Mouse (Mus musculus) liver, postnatal 0 days (tissue): ENCODE measurements around the gene Krt17. TPM values are rescaled to one million over a fixed set of nuclear protein-coding genes. Genes with fewer than 3 reads are reported as not detected.
"Not testable (repeated sequence)": the region's sequence is repeated elsewhere in the genome, so short reads cannot be mapped to it uniquely, and the experiment has no call there.

Experiments
- ATAC-seq: fragments of 200-750 bp; cut with Nextera tagmentation; 2 replicates; pipeline ENCODE4 v1.8.0; 2017; ENCODE audit warnings: mild to moderate bottlenecking, moderate library complexity
- DNase-seq: peaks from one replicate; pipeline ENCODE4 v3.0.0-alpha.2; 2016
- H3K27ac ChIP-seq: fragments of 300-500 bp; sonication (generic); 2 replicates; pipeline ENCODE4 v1.5.1; 2014; ENCODE audit warnings: antibody characterized with exemption, moderate library complexity, mild to moderate bottlenecking, low read depth
- H3K27me3 ChIP-seq: fragments of 300-500 bp; sonication (generic); 2 replicates; pipeline ENCODE4 v1.6.1; 2014; ENCODE audit warnings: low read length, control low read depth, mixed read lengths; ENCODE audit not compliant: insufficient read depth
- H3K36me3 ChIP-seq: fragments of 300-500 bp; sonication (generic); replicated peaks from 2 replicates; pipeline ENCODE4 v1.6.1; 2014; ENCODE audit warnings: mild to moderate bottlenecking, control low read depth, low read length, moderate library complexity, mixed read lengths; ENCODE audit not compliant: insufficient read depth
- H3K4me1 ChIP-seq: fragments of 300-500 bp; sonication (generic); 2 replicates; pipeline ENCODE4 v1.6.1; 2014; ENCODE audit warnings: antibody characterized with exemption, mild to moderate bottlenecking, control low read depth; ENCODE audit not compliant: insufficient read depth
- H3K4me2 ChIP-seq: fragments of 300-500 bp; sonication (generic); 2 replicates; pipeline ENCODE4 v1.6.1; 2014; ENCODE audit warnings: low read depth, mild to moderate bottlenecking, low read length, moderate library complexity, mixed read lengths
- H3K4me3 ChIP-seq: fragments of 300-500 bp; sonication (generic); 2 replicates; pipeline ENCODE4 v1.5.1; 2014; ENCODE audit warnings: low read depth, low read length
- H3K9ac ChIP-seq: fragments of 300-500 bp; sonication (generic); replicated peaks from 2 replicates; pipeline ENCODE4 v1.6.1; 2014; ENCODE audit warnings: mild to moderate bottlenecking, moderate library complexity
- H3K9me3 ChIP-seq: fragments of 300-500 bp; sonication (generic); 2 replicates; pipeline ENCODE4 v1.6.1; 2016; ENCODE audit warnings: mild to moderate bottlenecking, control low read depth, low read length, mixed read lengths
- CTCF ChIP-seq: sonication (generic); IDR thresholded peaks from 2 replicates; pipeline ENCODE4 v1.5.1; 2016; ENCODE audit warnings: antibody characterized with exemption, low read depth
- EP300 ChIP-seq: IDR thresholded peaks from 2 replicates; pipeline ENCODE4 v1.6.1; 2016; ENCODE audit warnings: antibody characterized with exemption, low read depth, mild to moderate bottlenecking
- WGBS: fragments of 180-500 bp; shearing (Covaris S2); extraction: QIAGEN DNeasy Blood & Tissue Kit; methylation state at CpG from one replicate; pipeline ENCODE4 v1.1.7; 2014; ENCODE audit not compliant: insufficient replicate concordance; 5-methylcytosine and 5-hydroxymethylcytosine counted together
- polyA plus RNA-seq: library from polyadenylated mRNA; unstranded; fragments of >200 nt; fragmentation: Nextera tagmentation; extraction: Ambion mirVana; gene quantifications from 2 replicates; pipeline ENCODE4 v1.2.1, GENCODE M21; 2015

The Krt17 gene
- 0.08 and 0.09 TPM in 2 replicates for polyA plus RNA-seq

DNA sequence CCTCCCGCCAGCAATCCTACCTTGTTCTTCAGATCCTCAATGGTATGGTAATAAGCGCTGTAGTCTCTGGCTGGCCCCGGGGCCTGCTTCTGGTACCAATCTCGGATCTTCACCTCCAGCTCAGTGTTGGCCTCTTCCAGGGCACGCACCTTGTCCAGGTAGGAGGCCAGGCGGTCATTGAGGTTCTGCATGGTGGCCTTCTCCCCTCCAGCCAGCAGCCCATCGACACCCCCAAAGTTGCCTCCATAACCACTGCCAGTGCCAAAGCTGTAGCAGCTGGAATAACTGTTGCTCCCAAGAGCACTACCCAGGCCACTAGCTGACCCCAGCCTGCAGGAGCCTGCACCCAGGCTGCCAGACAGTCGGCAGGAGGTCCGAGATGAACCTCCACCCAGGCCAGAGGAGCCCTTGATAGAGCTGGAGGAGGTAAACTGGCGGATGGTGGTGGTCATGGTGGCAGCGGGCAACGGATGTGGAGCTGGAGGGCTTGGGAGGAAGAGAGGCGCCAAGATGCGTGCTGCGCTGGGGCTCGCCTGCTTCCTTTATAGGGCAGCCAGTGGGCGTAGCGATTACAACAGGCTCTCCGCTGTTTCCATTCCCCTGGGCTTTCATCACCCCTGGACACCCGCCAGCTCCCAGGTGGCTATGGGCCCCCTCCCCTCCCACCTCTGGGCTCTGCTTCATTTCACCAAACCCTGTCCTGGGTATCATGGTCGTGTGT, at the start of gene Krt17:
Gene Krt17, minus strand, starts transcription at position 516 of the 721 bp plus-strand sequence.
- WGBS: 70% methylated on average over 21 of the region's 21 CpGs
- Histone ChIP-seq H3K9ac (no peak within 1 kb of the TSS), H3K9me3 (no peaks in the 10 kb centered on the region), H3K27ac (no peak within 1 kb of the TSS), H3K4me2 (no peak within 1 kb of the TSS), H3K36me3 (no peaks in the 10 kb centered on the region), H3K27me3 (no peaks in the 10 kb centered on the region), H3K4me1 (no peaks in the 10 kb centered on the region), H3K4me3 (no peak within 1 kb of the TSS)
- DNase-seq: peak; percentile 11
- TF ChIP-seq EP300 (no peak), CTCF (no peak)
- no peak for ATAC-seq

DNA sequence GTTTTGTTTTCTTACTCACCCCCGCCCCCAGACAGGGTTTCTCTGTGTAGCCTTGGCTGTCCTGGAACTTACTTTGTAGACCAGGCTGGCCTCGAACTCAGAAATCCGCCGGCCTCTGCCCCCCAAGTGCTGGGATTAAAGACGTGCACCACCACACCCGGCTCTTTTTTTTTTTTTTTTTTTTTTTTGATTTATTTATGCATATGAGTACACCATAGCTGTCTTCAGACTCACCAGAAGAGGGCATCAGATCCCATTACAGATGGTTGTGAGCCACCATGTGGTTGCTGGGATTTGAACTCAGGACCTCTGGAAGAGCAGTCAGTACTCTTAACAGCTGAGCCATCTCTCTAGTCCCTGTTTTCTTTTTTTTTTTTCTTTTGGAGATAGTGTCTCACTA, 47.8 kb upstream of the Krt17 start:
- not testable (repeated sequence) for H3K9ac ChIP-seq, H3K27me3 ChIP-seq, H3K4me2 ChIP-seq, H3K36me3 ChIP-seq, DNase-seq, H3K4me1 ChIP-seq, H3K9me3 ChIP-seq, ATAC-seq, H3K27ac ChIP-seq, H3K4me3 ChIP-seq
- 83% methylated on average over 4 of the region's 6 CpGs for WGBS

DNA sequence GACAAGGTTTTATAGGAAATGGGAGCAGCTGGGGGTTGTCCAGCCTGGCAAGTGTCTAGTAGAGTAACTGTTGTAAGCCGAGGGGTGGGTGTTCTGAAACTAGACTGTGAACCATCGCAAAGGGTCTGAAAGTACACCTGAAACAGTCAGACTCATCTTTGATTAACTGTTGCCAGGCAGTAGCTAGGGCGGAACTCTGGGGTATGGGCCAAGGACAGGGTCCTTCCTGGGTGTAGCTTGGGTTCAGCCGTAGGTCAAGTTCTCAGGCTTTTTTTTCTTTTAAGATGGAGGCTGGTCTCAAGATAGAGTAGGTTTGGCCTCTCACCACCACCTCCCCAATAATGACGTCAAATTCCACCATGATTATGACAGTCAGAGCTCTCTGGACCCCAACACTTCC, 47.1 kb upstream of the Krt17 start:
- WGBS: 76% methylated on average over 5 of the region's 5 CpGs
- DNase-seq (no peak), ATAC-seq (no peak)
- H3K4me2 ChIP-seq: no peak overlapping the region
- H3K4me3 ChIP-seq: no peak overlapping the region
- TF ChIP-seq CTCF (no peak), EP300 (no peak)
- no peaks in the 10 kb centered on the region for H3K27me3 ChIP-seq
- H3K27ac ChIP-seq: no peak overlapping the region
- no peak overlapping the region for H3K9ac ChIP-seq
- no peaks in the 10 kb centered on the region for H3K9me3 ChIP-seq
- H3K36me3 ChIP-seq: no peaks in the 10 kb centered on the region
- H3K4me1 ChIP-seq: 0 out of 2 replicates have a peak, but pooled peaks cover 3% of the 10 kb centered on the region

DNA sequence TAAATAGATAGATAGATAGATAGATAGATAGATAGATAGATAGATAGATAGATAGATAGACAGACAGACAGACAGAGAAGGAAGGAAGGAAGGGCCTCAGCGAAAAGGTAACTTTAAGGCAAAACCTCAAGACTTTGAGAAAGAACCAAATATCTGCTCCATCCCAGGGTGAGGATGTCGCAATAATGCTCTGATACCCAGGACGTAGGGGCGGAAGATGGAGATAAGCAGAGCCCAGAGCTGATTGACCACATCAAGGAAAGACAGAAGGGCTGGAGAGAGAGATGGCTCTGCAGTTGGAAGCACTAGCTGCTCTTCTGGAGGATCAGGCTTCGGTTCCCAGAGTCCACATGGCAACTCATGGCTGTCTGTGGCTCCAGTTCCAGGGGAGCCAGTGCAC, 40.5 kb upstream of the Krt17 start:
- Histone ChIP-seq H3K27ac (no peak overlapping the region), H3K4me3 (no peak overlapping the region), H3K4me2 (no peak overlapping the region), H3K9ac (no peak overlapping the region), H3K9me3 (no peaks in the 10 kb centered on the region), H3K36me3 (no peaks in the 10 kb centered on the region), H3K4me1 (0 out of 2 replicates have a peak, but pooled peaks cover 3% of the 10 kb centered on the region), H3K27me3 (no peaks in the 10 kb centered on the region)
- DNase-seq (no peak), ATAC-seq (no peak)
- TF ChIP-seq CTCF (no peak), EP300 (no peak)
- WGBS: 44% methylated on average over 5 of the region's 5 CpGs

GRCm38 (mm10) chr11:100300293-100300692, 39.5 kb upstream of the Krt17 start:
- no peak for TF ChIP-seq EP300
- peak; percentile 94 for TF ChIP-seq CTCF
- H3K27me3 ChIP-seq: no peaks in the 10 kb centered on the region
- H3K36me3 ChIP-seq: no peaks in the 10 kb centered on the region
- no peaks in the 10 kb centered on the region for H3K9me3 ChIP-seq
- H3K4me3 ChIP-seq: no peak overlapping the region
- DNase-seq: peak; percentile 86
- no peak for ATAC-seq
- H3K27ac ChIP-seq: no peak overlapping the region
- H3K9ac ChIP-seq: no peak overlapping the region
- 0 out of 2 replicates have a peak, but pooled peaks cover 3% of the 10 kb centered on the region for H3K4me1 ChIP-seq
- WGBS: 7% methylated on average over 5 of the region's 5 CpGs
- no peak overlapping the region for H3K4me2 ChIP-seq

DNA sequence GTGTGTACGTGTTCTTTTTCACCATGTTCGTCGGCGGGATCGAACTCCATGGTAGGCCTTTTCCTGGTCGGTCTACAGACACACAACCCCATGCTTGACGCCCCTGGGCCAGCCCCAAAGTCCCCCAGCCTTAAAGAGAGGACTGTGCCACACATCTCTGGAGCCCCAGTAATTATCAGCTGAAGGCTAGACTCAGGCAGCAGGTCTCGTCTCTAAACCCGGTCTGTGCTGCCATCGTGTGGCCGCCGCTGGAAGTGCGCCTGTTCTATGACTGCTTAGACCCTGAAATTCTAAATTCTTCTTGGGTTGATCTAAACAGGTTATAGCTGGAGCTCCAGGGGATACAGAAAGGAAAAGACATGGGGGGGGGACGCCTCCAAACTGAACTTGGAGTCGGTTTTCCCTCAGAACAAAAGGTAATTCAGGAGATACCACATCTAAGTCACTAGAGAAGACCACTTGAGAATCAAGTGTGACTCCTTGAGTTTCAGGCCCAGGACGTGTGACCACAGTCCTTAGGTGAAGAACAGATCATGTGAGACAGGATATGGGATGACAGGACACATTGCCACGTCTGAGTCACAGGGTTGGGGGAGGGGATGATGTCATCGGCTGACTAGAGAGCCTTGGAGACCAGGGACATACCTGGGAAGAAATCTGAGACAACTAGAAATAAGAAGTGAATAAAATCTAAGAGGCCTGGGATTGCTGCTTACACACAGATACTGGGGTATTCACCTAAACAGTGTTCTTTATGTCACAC, 37.6 kb upstream of the Krt17 start:
- peak overlapping the region; percentile 47; the same call in 1 of the 2 replicates for H3K4me2 ChIP-seq

More for the DNA sequence above, 37.6 kb upstream of the Krt17 start:
- H3K27me3 ChIP-seq: no peaks in the 10 kb centered on the region
- H3K9ac ChIP-seq: no peak overlapping the region
- no peaks in the 10 kb centered on the region for H3K36me3 ChIP-seq
- 0 out of 2 replicates have a peak, but pooled peaks cover 3% of the 10 kb centered on the region for H3K4me1 ChIP-seq
- H3K9me3 ChIP-seq: no peaks in the 10 kb centered on the region
- H3K27ac ChIP-seq: no peak overlapping the region
- WGBS: 22% methylated on average over 18 of the region's 18 CpGs
- no peak overlapping the region for H3K4me3 ChIP-seq
- DNase-seq: peak; percentile 89
- ATAC-seq: peak; percentile 45; the same call in 1 of the 2 replicates
- TF ChIP-seq CTCF (peak; percentile 91), EP300 (no peak)
